Mouse (Mus musculus): ENCODE data around the gene Naglu. TPM values are rescaled to one million over a fixed set of nuclear protein-coding genes. Genes with fewer than 3 reads are reported as not detected.

Gene Naglu
- polyA plus RNA-seq, 2 experiments = 10.3 to 12.8 TPM

- H3K9ac ChIP-seq (ENCODE audit: low read depth, low read length, severe bottlenecking) = no peak overlapping the region
- no peaks in the 10 kb centered on the region for H3K9me3 ChIP-seq (ENCODE audit: control insufficient read depth, low read length)
- H3K27me3 ChIP-seq (ENCODE audit: control insufficient read depth, insufficient read depth, low read length) = no peaks in the 10 kb centered on the region
- WGBS = 74% methylated on average over 12 of the region's 12 CpGs
- no peak overlapping the region for H3K27ac ChIP-seq (replicated peaks; ENCODE audit: low read depth, low read length)
- peaks cover 19% of the 10 kb centered on the region for H3K4me1 ChIP-seq (ENCODE audit: control insufficient read depth, insufficient read depth, low read length)
- no peak overlapping the region for H3K4me2 ChIP-seq (replicated peaks; ENCODE audit: low read depth, low read length, severe bottlenecking)
- H3K4me3 ChIP-seq (replicated peaks; ENCODE audit: low read length) = no peak overlapping the region
- TF ChIP-seq POLR2A (IDR thresholded peaks at IDR 0.05; ENCODE audit: borderline replicate concordance, extremely low read depth, insufficient read depth, insufficient read length) = no peak
- no peak for ATAC-seq (ENCODE audit: low FRiP score, low read depth)
- peaks cover 19% of the 10 kb centered on the region; the same call in 1 of the 2 replicates for H3K36me3 ChIP-seq (ENCODE audit: control insufficient read depth, insufficient read depth, low read length)
- no peak for DNase-seq (ENCODE audit: low spot score)
These were observed 7.5 kb upstream of the Naglu start for GRCm38 (mm10) chr11:101062165-101062884.

GRCm38 (mm10) chr11:101062971-101063675, 6.7 kb upstream of the Naglu start:
- Histone ChIP-seq H3K4me3 (replicated peaks; ENCODE audit: low read length) (no peak overlapping the region), H3K9ac (ENCODE audit: low read depth, low read length, severe bottlenecking) (no peak overlapping the region)
- WGBS = 64% methylated on average over 14 of the region's 14 CpGs

GRCm38 (mm10) chr11:101063676-101064327, 6.0 kb upstream of the Naglu start:
- DNase-seq (ENCODE audit: low spot score) (peak; percentile 59), ATAC-seq (ENCODE audit: low FRiP score, low read depth) (peak; percentile 63)
- WGBS = 30% methylated on average over 12 of the region's 12 CpGs
- no peaks in the 10 kb centered on the region for H3K9me3 ChIP-seq (ENCODE audit: control insufficient read depth, low read length)
- no peak overlapping the region for H3K4me3 ChIP-seq (replicated peaks; ENCODE audit: low read length)
- H3K9ac ChIP-seq (ENCODE audit: low read depth, low read length, severe bottlenecking) = peak overlapping the region; percentile 32; the same call in 1 of the 2 replicates
- H3K36me3 ChIP-seq (ENCODE audit: control insufficient read depth, insufficient read depth, low read length) = peaks cover 19% of the 10 kb centered on the region; the same call in 1 of the 2 replicates
- no peak overlapping the region for H3K4me2 ChIP-seq (replicated peaks; ENCODE audit: low read depth, low read length, severe bottlenecking)
- peak overlapping the region; percentile 81 for H3K27ac ChIP-seq (replicated peaks; ENCODE audit: low read depth, low read length)
- no peaks in the 10 kb centered on the region for H3K27me3 ChIP-seq (ENCODE audit: control insufficient read depth, insufficient read depth, low read length)
- H3K4me1 ChIP-seq (ENCODE audit: control insufficient read depth, insufficient read depth, low read length) = peaks cover 19% of the 10 kb centered on the region
- TF ChIP-seq POLR2A (IDR thresholded peaks at IDR 0.05; ENCODE audit: borderline replicate concordance, extremely low read depth, insufficient read depth, insufficient read length) = no peak

More at GRCm38 (mm10) chr11:101062971-101063675, 6.7 kb upstream of the Naglu start:
- H3K36me3 ChIP-seq (ENCODE audit: control insufficient read depth, insufficient read depth, low read length) = peaks cover 19% of the 10 kb centered on the region; the same call in 1 of the 2 replicates
- TF ChIP-seq POLR2A (IDR thresholded peaks at IDR 0.05; ENCODE audit: borderline replicate concordance, extremely low read depth, insufficient read depth, insufficient read length) = no peak
- H3K4me2 ChIP-seq (replicated peaks; ENCODE audit: low read depth, low read length, severe bottlenecking) = no peak overlapping the region
- peak overlapping the region; percentile 81 for H3K27ac ChIP-seq (replicated peaks; ENCODE audit: low read depth, low read length)
- no peak for DNase-seq (ENCODE audit: low spot score)
- no peaks in the 10 kb centered on the region for H3K9me3 ChIP-seq (ENCODE audit: control insufficient read depth, low read length)
- peaks cover 19% of the 10 kb centered on the region for H3K4me1 ChIP-seq (ENCODE audit: control insufficient read depth, insufficient read depth, low read length)
- ATAC-seq (ENCODE audit: low FRiP score, low read depth) = no peak
- no peaks in the 10 kb centered on the region for H3K27me3 ChIP-seq (ENCODE audit: control insufficient read depth, insufficient read depth, low read length)

- 73% methylated on average over 4 of the region's 4 CpGs for WGBS
- DNase-seq (ENCODE audit: low spot score) (no peak), ATAC-seq (ENCODE audit: low FRiP score, low read depth) (no peak)
- H3K36me3 ChIP-seq (ENCODE audit: control insufficient read depth, insufficient read depth, low read length) = peaks cover 19% of the 10 kb centered on the region; the same call in 1 of the 2 replicates
- no peak for TF ChIP-seq POLR2A (IDR thresholded peaks at IDR 0.05; ENCODE audit: borderline replicate concordance, extremely low read depth, insufficient read depth, insufficient read length)
- no peak overlapping the region for H3K4me2 ChIP-seq (replicated peaks; ENCODE audit: low read depth, low read length, severe bottlenecking)
- H3K9me3 ChIP-seq (ENCODE audit: control insufficient read depth, low read length) = no peaks in the 10 kb centered on the region
- H3K4me1 ChIP-seq (ENCODE audit: control insufficient read depth, insufficient read depth, low read length) = peaks cover 22% of the 10 kb centered on the region
- 0 out of 2 replicates have a peak, but pooled peaks cover 2% of the 10 kb centered on the region for H3K27me3 ChIP-seq (ENCODE audit: control insufficient read depth, insufficient read depth, low read length)
- H3K4me3 ChIP-seq (replicated peaks; ENCODE audit: low read length) = no peak overlapping the region
- no peak overlapping the region for H3K9ac ChIP-seq (ENCODE audit: low read depth, low read length, severe bottlenecking)
- H3K27ac ChIP-seq (replicated peaks; ENCODE audit: low read depth, low read length) = 0 out of 2 replicates have a peak overlapping the region, but pooled peaks have one; percentile 33
These were observed 5.3 kb upstream of the Naglu start for GRCm38 (mm10) chr11:101064462-101064861.

GRCm38 (mm10) chr11:101065002-101065401, 4.8 kb upstream of the Naglu start:
- Histone ChIP-seq H3K4me2 (replicated peaks; ENCODE audit: low read depth, low read length, severe bottlenecking) (no peak overlapping the region), H3K27me3 (ENCODE audit: control insufficient read depth, insufficient read depth, low read length) (0 out of 2 replicates have a peak, but pooled peaks cover 3% of the 10 kb centered on the region), H3K9me3 (ENCODE audit: control insufficient read depth, low read length) (no peaks in the 10 kb centered on the region), H3K9ac (ENCODE audit: low read depth, low read length, severe bottlenecking) (no peak overlapping the region), H3K4me3 (replicated peaks; ENCODE audit: low read length) (no peak overlapping the region), H3K27ac (replicated peaks; ENCODE audit: low read depth, low read length) (no peak overlapping the region), H3K36me3 (ENCODE audit: control insufficient read depth, insufficient read depth, low read length) (peaks cover 19% of the 10 kb centered on the region; the same call in 1 of the 2 replicates), H3K4me1 (ENCODE audit: control insufficient read depth, insufficient read depth, low read length) (peaks cover 25% of the 10 kb centered on the region)
- WGBS = 94% methylated on average over 9 of the region's 9 CpGs
- no peak for TF ChIP-seq POLR2A (IDR thresholded peaks at IDR 0.05; ENCODE audit: borderline replicate concordance, extremely low read depth, insufficient read depth, insufficient read length)
- DNase-seq (ENCODE audit: low spot score) (no peak), ATAC-seq (ENCODE audit: low FRiP score, low read depth) (no peak)

Data from limb, embryonic 14.5 days (tissue).